Mouse (Mus musculus) heart, postnatal 36 days (tissue): ENCODE results near the gene 1700001C19Rik. TPM values are rescaled to one million over a fixed set of nuclear protein-coding genes. Genes with fewer than 3 reads are reported as not detected.

ENCODE experiments used
- DNase-seq, 2 experiments: peaks; one replicate each; pipeline ENCODE4 v3.0.0; 2021 to 2022
- intact Hi-C: fragments of 180-260 bp; cut with DNase I; formaldehyde crosslinking; loops from one replicate; pipeline ENCODE4 v1.15.1; 2025
- total RNA-seq, 2 experiments: library from RNA; stranded (reverse); gene quantifications; 2 replicates each; pipeline ENCODE4 v1.2.3; 2021

Gene 1700001C19Rik
- total RNA-seq, 2 experiments from 2014 or later, result not detected

DNA sequence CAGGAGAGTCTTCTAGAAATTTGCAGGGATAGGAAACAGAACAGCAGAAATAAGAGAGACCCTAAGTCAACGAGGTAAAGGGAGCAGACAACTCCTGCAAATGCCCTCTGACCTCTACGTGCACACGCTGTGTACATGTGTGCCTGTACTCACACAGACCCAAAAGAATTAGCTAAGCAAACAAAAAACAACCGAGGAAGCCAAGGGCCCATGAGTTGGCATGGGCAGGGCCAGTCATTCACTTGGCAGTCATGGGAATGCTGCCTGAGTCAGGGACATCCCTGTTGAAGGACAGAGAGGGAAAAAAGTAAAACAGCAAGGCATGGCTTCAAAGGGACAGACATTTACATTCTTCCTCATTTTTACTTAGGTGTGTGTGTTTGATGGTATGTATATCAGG lies 53.9 kb downstream of the 1700001C19Rik start:
- intact Hi-C loops, result no loop called here
- no peak for DNase-seq

DNA sequence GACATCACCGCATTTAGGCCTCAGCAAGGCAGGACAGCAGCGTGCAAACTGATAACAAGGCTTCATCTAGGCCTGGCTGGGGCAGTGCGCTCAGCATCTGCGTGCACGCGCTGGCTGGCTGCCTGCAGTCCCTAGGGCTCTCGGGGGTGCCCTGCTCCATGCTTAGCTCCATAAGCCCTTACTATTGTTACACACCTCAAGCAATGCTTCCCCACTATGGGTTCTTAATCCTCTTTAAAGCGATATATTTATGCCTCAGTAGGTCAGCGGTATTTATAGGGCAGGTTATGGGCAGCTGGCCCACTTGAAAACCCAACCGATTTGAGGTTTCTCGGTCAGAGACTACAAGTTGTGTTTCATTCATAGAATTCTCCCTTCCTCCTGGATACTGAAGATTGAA lies 55.3 kb downstream of the 1700001C19Rik start:
- DNase-seq, result no peak
- intact Hi-C loops, result no loop called here

DNA sequence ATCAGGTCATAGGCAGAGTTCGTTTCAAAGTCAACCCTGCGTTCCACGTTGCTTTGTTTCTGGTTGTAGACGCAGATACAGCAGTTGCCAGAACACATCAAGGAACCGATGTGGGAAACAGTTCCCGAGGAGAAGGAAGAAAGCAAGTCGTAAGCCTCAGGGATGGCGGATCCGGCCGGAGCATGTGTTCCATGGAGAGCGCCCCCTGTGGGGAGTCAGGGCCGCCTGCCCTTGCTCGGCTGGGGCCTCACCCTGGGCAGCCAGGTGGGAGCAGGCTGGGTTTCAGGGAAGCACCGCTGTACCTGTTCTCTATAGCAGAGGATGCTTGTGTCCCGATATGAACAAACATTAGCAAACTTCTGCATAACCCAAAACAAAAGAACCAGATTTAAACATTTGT lies 59.0 kb downstream of the 1700001C19Rik start:
- no peak for DNase-seq
- intact Hi-C loops, result no loop called here

DNA sequence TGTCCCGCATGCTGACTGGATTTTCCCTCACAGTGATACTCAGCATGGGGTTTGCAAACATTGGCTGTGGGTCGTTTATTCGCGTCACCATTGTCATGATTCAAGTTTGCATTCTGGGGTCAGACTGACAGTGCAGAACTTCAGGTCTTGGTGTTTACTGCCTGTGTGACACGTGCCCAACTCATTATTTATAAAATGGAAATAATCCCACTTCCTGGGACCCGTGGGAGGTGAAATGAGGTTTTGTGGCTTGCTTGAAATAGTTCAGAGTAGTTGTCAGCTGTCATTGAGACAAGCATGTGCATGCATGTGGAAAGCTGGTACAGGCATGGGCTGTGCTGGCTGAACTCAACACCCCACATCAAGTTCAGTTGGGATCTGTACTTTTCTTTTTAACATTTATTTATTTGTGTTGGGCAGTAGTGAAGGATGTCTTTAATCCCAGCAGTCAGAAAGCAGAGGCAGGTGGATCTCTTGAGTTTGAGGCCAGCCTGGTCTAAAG lies 60.3 kb downstream of the 1700001C19Rik start:
- DNase-seq, result no peak
- intact Hi-C loops, result no loop called here

- intact Hi-C loops, result loop anchor here (5.0 kb wide), 1 partner anchor 318 kb away; the partner anchor contains the start of genes Gm21981 and Prickle4
- DNase-seq, result no peak
These were observed 63.2 kb downstream of the 1700001C19Rik start for GRCm38 (mm10) chr17:47373991-47374390.

DNA sequence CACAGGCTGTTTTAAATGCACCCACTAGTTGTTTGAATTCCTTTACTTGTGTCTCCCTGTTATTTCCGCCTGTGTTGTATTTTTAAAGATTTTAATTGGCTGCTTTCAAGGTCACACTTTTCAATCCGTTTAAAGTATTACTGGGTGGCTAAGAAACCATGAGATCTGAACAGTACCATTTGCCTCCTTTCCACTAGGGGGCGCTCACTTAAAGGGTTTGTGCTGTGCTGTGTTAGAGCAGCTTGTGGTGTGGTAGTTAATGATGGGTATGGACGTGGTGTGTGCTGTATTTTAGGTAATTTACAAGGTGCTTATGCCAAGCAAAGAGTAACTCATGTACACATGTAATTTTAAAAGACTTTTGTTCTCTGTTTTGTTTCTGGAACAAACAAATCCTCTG lies 65.7 kb downstream of the 1700001C19Rik start:
- intact Hi-C loops, result loop anchor here (5.0 kb wide), 1 partner anchor 321 kb away; the partner anchor contains the start of genes Gm21981 and Prickle4
- DNase-seq, result peak; percentile 54 to 61

- DNase-seq, result no peak
These were observed 68.1 kb downstream of the 1700001C19Rik start for GRCm38 (mm10) chr17:47369087-47369443.

DNA sequence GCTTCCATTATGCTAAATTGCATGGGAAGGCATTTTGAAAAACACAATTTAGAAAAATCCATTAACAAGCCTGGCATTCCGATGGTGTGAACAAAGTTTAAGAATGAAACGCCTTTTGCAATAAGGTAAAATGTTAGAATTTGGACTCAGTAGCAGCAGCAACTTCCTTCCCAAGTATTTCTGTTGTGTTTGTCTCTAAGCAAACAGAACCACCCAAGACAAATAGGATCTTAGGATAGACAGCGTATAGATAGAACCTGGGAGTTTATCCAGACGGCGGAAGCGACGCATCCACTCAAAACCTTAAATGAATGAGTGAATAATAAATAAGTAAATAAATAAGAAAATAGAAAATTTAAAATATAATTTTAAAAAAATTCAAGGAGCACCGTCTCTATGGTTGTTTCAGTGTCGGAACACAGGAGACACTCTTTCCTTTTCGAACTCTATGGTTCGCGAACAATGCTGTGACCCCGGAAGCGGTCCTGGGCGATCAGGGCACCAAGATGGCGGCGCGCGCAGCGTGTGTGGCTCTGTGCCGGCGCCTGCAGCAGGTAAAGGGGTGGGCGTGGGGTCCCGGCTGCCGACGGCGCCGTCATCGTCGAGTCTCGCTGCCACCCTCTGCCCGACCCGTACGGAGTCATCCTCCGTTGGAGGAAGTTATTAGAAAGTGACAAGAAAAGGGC lies 68.6 kb downstream of the 1700001C19Rik start, which contains the start of gene Mrps10:
Mrps10 (plus strand) TSS at position 487 of the 686 bp plus-strand sequence.
- intact Hi-C loops, result loop anchor here (2.0 to 5.0 kb wide), 2 partner anchors 242 to 331 kb away; partner anchors contain the start of genes Bysl, Gm20517 and Med20
- DNase-seq, result peak; percentile 78 to 84

More at GRCm38 (mm10) chr17:47369087-47369443, 68.1 kb downstream of the 1700001C19Rik start:
- intact Hi-C loops, result loop anchor here (2.0 to 5.0 kb wide), 2 partner anchors 242 to 332 kb away; partner anchors contain the start of genes Bysl, Gm20517 and Med20

Other genes starting within 250 kb of the 1700001C19Rik start
- 10 to 100 TPM; 19.9 to 23.9 TPM for gene Mrps10, start 68.5 kb downstream of the 1700001C19Rik start, total RNA-seq
- gene Guca1b, start 52.0 kb downstream of the 1700001C19Rik start, total RNA-seq, result under 1 TPM; 0.25 to 0.33 TPM
- not detected for gene Guca1a, start 36.8 kb downstream of the 1700001C19Rik start, total RNA-seq
- gene AI661453, start 761 bp downstream of the 1700001C19Rik start, total RNA-seq, result 1 to 10 TPM; 1.6 to 1.8 TPM
- gene Taf8, start 64.9 kb upstream of the 1700001C19Rik start, total RNA-seq, result 10 to 100 TPM; 12.0 to 13.6 TPM
- gene Ccnd3, start 67.7 kb upstream of the 1700001C19Rik start, total RNA-seq, result 10 to 100 TPM; 79.8 to 88.7 TPM
- 10 to 100 TPM; 14.2 to 14.3 TPM for gene Bysl, start 174.1 kb upstream of the 1700001C19Rik start, total RNA-seq
- gene Med20, start 174.2 kb upstream of the 1700001C19Rik start, total RNA-seq, result 10 to 100 TPM; 15.8 to 17.8 TPM
- 1 to 10 TPM; 2.1 to 3.5 TPM for gene Gm20517, start 174.2 kb upstream of the 1700001C19Rik start, total RNA-seq
- gene Usp49, start 193.3 kb upstream of the 1700001C19Rik start, total RNA-seq, result 1 to 10 TPM; 3.9 to 4.4 TPM